Mouse (Mus musculus) left cerebral cortex, postnatal 25 days (tissue): ENCODE measurements around the gene Pick1. TPM values are rescaled to one million over a fixed set of nuclear protein-coding genes. Genes with fewer than 3 reads are reported as not detected.

Experiments used
- total RNA-seq, 2 experiments: library from RNA; stranded (reverse); gene quantifications; 2 replicates each; pipeline ENCODE4 v1.2.3; 2021

Pick1 gene
- total RNA-seq, 2 experiments from 2014 or later: 49.9 to 54.6 TPM

Other genes with a start within 250 kb of the Pick1 start
- 10 to 100 TPM; 91.8 to 96.6 TPM for gene H1f0, start 200.7 kb upstream of the Pick1 start, total RNA-seq
- under 1 TPM; 0.53 to 0.55 TPM for gene Galr3, start 187.3 kb upstream of the Pick1 start, total RNA-seq
- gene Ankrd54, start 166.3 kb upstream of the Pick1 start, total RNA-seq: 10 to 100 TPM; 19.1 to 21.1 TPM
- gene Eif3l, start 154.0 kb upstream of the Pick1 start, total RNA-seq: 10 to 100 TPM; 66.3 to 69.3 TPM
- gene Micall1, start 120.3 kb upstream of the Pick1 start, total RNA-seq: 10 to 100 TPM; 23.8 to 24.1 TPM
- gene Polr2f, start 88.2 kb upstream of the Pick1 start, total RNA-seq: 100 to 1,000 TPM in 1 of 2 experiments, 10 to 100 TPM in 1; 98.4 to 106 TPM
- gene 1700088E04Rik, start 87.9 kb upstream of the Pick1 start, total RNA-seq: 10 to 100 TPM; 11.7 to 12.2 TPM
- gene Sox10, start 63.9 kb upstream of the Pick1 start, total RNA-seq: 10 to 100 TPM; 24.5 to 25.4 TPM
- under 1 TPM; 0.37 to 0.53 TPM for gene Gm49486, start 218 bp downstream of the Pick1 start, total RNA-seq
- gene Slc16a8, start 25.6 kb downstream of the Pick1 start, total RNA-seq: under 1 TPM in 1 of 2 experiments, not detected in 1; 0.37 TPM
- gene Baiap2l2, start 56.4 kb downstream of the Pick1 start, total RNA-seq: 1 to 10 TPM; 2.3 to 3.7 TPM
- 10 to 100 TPM; 20.6 to 22.4 TPM for gene Pla2g6, start 99.2 kb downstream of the Pick1 start, total RNA-seq
- 1 to 10 TPM; 1.3 to 1.8 TPM for gene Maff, start 117.4 kb downstream of the Pick1 start, total RNA-seq
- 10 to 100 TPM; 57.2 to 67.5 TPM for gene Tmem184b, start 174.4 kb downstream of the Pick1 start, total RNA-seq
- gene Csnk1e, start 226.4 kb downstream of the Pick1 start, total RNA-seq: 100 to 1,000 TPM; 133 to 141 TPM